Mouse (Mus musculus) neural tube, embryonic 12.5 days (tissue): ENCODE data around the gene Wipf1. TPM values are rescaled to one million over a fixed set of nuclear protein-coding genes. Genes with fewer than 3 reads are reported as not detected.

Experiments used
- ATAC-seq: fragments of 200-750 bp; cut with Nextera tagmentation; 2 replicates; pipeline ENCODE4 v1.8.0; 2017; ENCODE audit warnings: low read depth, mild to moderate bottlenecking, moderate TSS enrichment, moderate library complexity; ENCODE audit not compliant: low FRiP score
- H3K27ac ChIP-seq: fragments of 300-500 bp; sonication (generic); 2 replicates; pipeline ENCODE4 v1.5.1; 2016
- H3K27me3 ChIP-seq: fragments of 300-500 bp; sonication (generic); replicated peaks from 2 replicates; pipeline ENCODE4 v1.6.1; 2016; ENCODE audit warnings: mild to moderate bottlenecking
- H3K36me3 ChIP-seq: fragments of 300-500 bp; sonication (generic); 2 replicates; pipeline ENCODE4 v1.6.1; 2016; ENCODE audit warnings: mild to moderate bottlenecking
- H3K4me1 ChIP-seq: fragments of 300-500 bp; sonication (generic); 2 replicates; pipeline ENCODE4 v1.6.1; 2016
- H3K4me2 ChIP-seq: fragments of 300-500 bp; sonication (generic); replicated peaks from 2 replicates; pipeline ENCODE4 v1.6.1; 2016; ENCODE audit warnings: mild to moderate bottlenecking
- H3K4me3 ChIP-seq: fragments of 300-500 bp; sonication (generic); 2 replicates; pipeline ENCODE4 v1.5.1; 2016
- H3K9ac ChIP-seq: fragments of 300-500 bp; sonication (generic); 2 replicates; pipeline ENCODE4 v1.6.1; 2016; ENCODE audit warnings: mild to moderate bottlenecking
- H3K9me3 ChIP-seq: fragments of 300-500 bp; sonication (generic); 2 replicates; pipeline ENCODE4 v1.6.1; 2016; ENCODE audit warnings: mild to moderate bottlenecking
- WGBS: fragments of 180-500 bp; shearing (Covaris S2); methylation state at CpG from one replicate; pipeline ENCODE4 v1.1.7; 2016; 5-methylcytosine and 5-hydroxymethylcytosine counted together
- polyA plus RNA-seq: library from polyadenylated mRNA; unstranded; fragments of >200 nt; fragmentation: Nextera tagmentation; extraction: Ambion mirVana; gene quantifications from 2 replicates; pipeline ENCODE4 v1.2.1, GENCODE M21; 2016

The Wipf1 gene
- polyA plus RNA-seq, 1 experiment from 2014 or later: 5.8 TPM

- Histone ChIP-seq H3K9ac (no peak overlapping the region), H3K9me3 (no peaks in the 10 kb centered on the region), H3K27me3 (no peaks in the 10 kb centered on the region), H3K27ac (no peak overlapping the region), H3K4me1 (0 out of 2 replicates have a peak, but pooled peaks cover 6% of the 10 kb centered on the region), H3K36me3 (no peaks in the 10 kb centered on the region), H3K4me3 (no peak overlapping the region), H3K4me2 (no peak overlapping the region)
- 86% methylated on average over 9 of the region's 9 CpGs for WGBS
- no peak for ATAC-seq
Measured at GRCm38 (mm10) chr2:73406336-73406915, 123.1 kb downstream of the Wipf1 start.

GRCm38 (mm10) chr2:73404980-73405379 lies 124.6 kb downstream of the Wipf1 start:
- Histone ChIP-seq H3K4me3 (no peak overlapping the region), H3K36me3 (no peaks in the 10 kb centered on the region), H3K4me1 (peaks cover 13% of the 10 kb centered on the region), H3K27ac (no peak overlapping the region), H3K9ac (no peak overlapping the region), H3K27me3 (no peaks in the 10 kb centered on the region), H3K4me2 (no peak overlapping the region), H3K9me3 (no peaks in the 10 kb centered on the region)
- 85% methylated on average over 7 of the region's 7 CpGs for WGBS
- ATAC-seq: no peak

GRCm38 (mm10) chr2:73404442-73404841 lies 125.1 kb downstream of the Wipf1 start:
- WGBS: 88% methylated on average over 9 of the region's 9 CpGs
- Histone ChIP-seq H3K4me1 (peaks cover 13% of the 10 kb centered on the region), H3K4me3 (no peak overlapping the region), H3K27ac (no peak overlapping the region), H3K36me3 (no peaks in the 10 kb centered on the region), H3K27me3 (no peaks in the 10 kb centered on the region), H3K9me3 (no peaks in the 10 kb centered on the region), H3K4me2 (no peak overlapping the region), H3K9ac (no peak overlapping the region)
- ATAC-seq: no peak

- Histone ChIP-seq H3K4me2 (no peak overlapping the region), H3K9ac (no peak overlapping the region), H3K9me3 (no peaks in the 10 kb centered on the region), H3K27me3 (no peaks in the 10 kb centered on the region), H3K4me1 (peaks cover 13% of the 10 kb centered on the region), H3K4me3 (no peak overlapping the region), H3K36me3 (no peaks in the 10 kb centered on the region), H3K27ac (no peak overlapping the region)
- WGBS: 82% methylated on average over 15 of the region's 15 CpGs
- ATAC-seq: no peak
Measured at GRCm38 (mm10) chr2:73403385-73404013, 126.0 kb downstream of the Wipf1 start.

- ATAC-seq: peak; percentile 70
- 5% methylated on average over 1 of the region's 1 CpGs for WGBS
- H3K4me1 ChIP-seq: peaks cover 13% of the 10 kb centered on the region
- no peak overlapping the region for H3K4me3 ChIP-seq
- no peak overlapping the region for H3K4me2 ChIP-seq
- H3K9me3 ChIP-seq: peaks cover 9% of the 10 kb centered on the region; the same call in 1 of the 2 replicates
- no peak overlapping the region for H3K9ac ChIP-seq
- no peaks in the 10 kb centered on the region for H3K36me3 ChIP-seq
- no peak overlapping the region for H3K27ac ChIP-seq
- no peaks in the 10 kb centered on the region for H3K27me3 ChIP-seq
Measured at GRCm38 (mm10) chr2:73401689-73402088, 127.8 kb downstream of the Wipf1 start.

- Histone ChIP-seq H3K4me3 (no peak overlapping the region), H3K36me3 (no peaks in the 10 kb centered on the region), H3K9me3 (peaks cover 9% of the 10 kb centered on the region; the same call in 1 of the 2 replicates), H3K4me2 (no peak overlapping the region), H3K27ac (no peak overlapping the region), H3K9ac (no peak overlapping the region), H3K4me1 (peaks cover 13% of the 10 kb centered on the region), H3K27me3 (no peaks in the 10 kb centered on the region)
- no peak for ATAC-seq
- 90% methylated on average over 2 of the region's 2 CpGs for WGBS
Measured at GRCm38 (mm10) chr2:73397476-73397875, 132.1 kb downstream of the Wipf1 start.

GRCm38 (mm10) chr2:73396828-73397325 lies 132.7 kb downstream of the Wipf1 start:
- Histone ChIP-seq H3K9me3 (peaks cover 9% of the 10 kb centered on the region; the same call in 1 of the 2 replicates), H3K4me1 (peaks cover 12% of the 10 kb centered on the region), H3K27me3 (no peaks in the 10 kb centered on the region), H3K9ac (no peak overlapping the region), H3K27ac (no peak overlapping the region), H3K36me3 (no peaks in the 10 kb centered on the region), H3K4me2 (no peak overlapping the region), H3K4me3 (no peak overlapping the region)
- 89% methylated on average over 3 of the region's 3 CpGs for WGBS
- no peak for ATAC-seq

GRCm38 (mm10) chr2:73395516-73395915 lies 134.0 kb downstream of the Wipf1 start:
- no peak for ATAC-seq
- Histone ChIP-seq H3K4me3 (no peak overlapping the region), H3K27ac (no peak overlapping the region), H3K9ac (no peak overlapping the region), H3K9me3 (peaks cover 9% of the 10 kb centered on the region; the same call in 1 of the 2 replicates), H3K4me2 (no peak overlapping the region), H3K27me3 (no peaks in the 10 kb centered on the region), H3K4me1 (no peaks in the 10 kb centered on the region), H3K36me3 (no peaks in the 10 kb centered on the region)
- 87% methylated on average over 8 of the region's 8 CpGs for WGBS

GRCm38 (mm10) chr2:73394476-73394875 lies 135.1 kb downstream of the Wipf1 start:
- Histone ChIP-seq H3K4me2 (no peak overlapping the region), H3K4me3 (no peak overlapping the region), H3K27ac (no peak overlapping the region), H3K4me1 (no peaks in the 10 kb centered on the region), H3K9me3 (peaks cover 9% of the 10 kb centered on the region; the same call in 1 of the 2 replicates), H3K36me3 (no peaks in the 10 kb centered on the region), H3K9ac (no peak overlapping the region), H3K27me3 (no peaks in the 10 kb centered on the region)
- 90% methylated on average over 3 of the region's 3 CpGs for WGBS
- ATAC-seq: no peak

- Histone ChIP-seq H3K27ac (no peak overlapping the region), H3K4me1 (no peaks in the 10 kb centered on the region), H3K9ac (no peak overlapping the region), H3K9me3 (peaks cover 5% of the 10 kb centered on the region; the same call in 1 of the 2 replicates), H3K36me3 (no peaks in the 10 kb centered on the region), H3K27me3 (no peaks in the 10 kb centered on the region), H3K4me2 (no peak overlapping the region), H3K4me3 (no peak overlapping the region)
- no peak for ATAC-seq
- 88% methylated on average over 2 of the region's 2 CpGs for WGBS
Measured at GRCm38 (mm10) chr2:73392772-73393171, 136.8 kb downstream of the Wipf1 start.

GRCm38 (mm10) chr2:73389951-73390350 lies 139.6 kb downstream of the Wipf1 start:
- H3K4me3 ChIP-seq: no peak overlapping the region
- H3K4me2 ChIP-seq: no peak overlapping the region
- no peak overlapping the region for H3K9ac ChIP-seq
- no peaks in the 10 kb centered on the region for H3K4me1 ChIP-seq
- H3K36me3 ChIP-seq: no peaks in the 10 kb centered on the region
- H3K27ac ChIP-seq: no peak overlapping the region
- H3K27me3 ChIP-seq: no peaks in the 10 kb centered on the region
- WGBS: 86% methylated on average over 3 of the region's 3 CpGs
- no peak for ATAC-seq
- no peaks in the 10 kb centered on the region for H3K9me3 ChIP-seq

GRCm38 (mm10) chr2:73387806-73388205 lies 141.7 kb downstream of the Wipf1 start:
- Histone ChIP-seq H3K27ac (no peak overlapping the region), H3K4me3 (no peak overlapping the region), H3K9me3 (no peaks in the 10 kb centered on the region), H3K4me2 (no peak overlapping the region), H3K4me1 (no peaks in the 10 kb centered on the region), H3K9ac (no peak overlapping the region), H3K27me3 (no peaks in the 10 kb centered on the region), H3K36me3 (no peaks in the 10 kb centered on the region)
- whole genome bisulfite sequencing: 87% methylated on average over 1 of the region's 1 CpGs
- no peak for ATAC-seq
